Mouse (Mus musculus) erythroblast, embryonic 14.5 days (primary cell): ENCODE measurements around the gene Siglecf. TPM values are rescaled to one million over a fixed set of nuclear protein-coding genes. Genes with fewer than 3 reads are reported as not detected.

Source experiments
- H3K27me3 ChIP-seq: 2 replicates; pipeline ENCODE4 v1.6.1; 2012; ENCODE audit warnings: inconsistent platforms; ENCODE audit not compliant: control insufficient read depth
- H3K36me3 ChIP-seq: 2 replicates; pipeline ENCODE4 v1.6.1; 2012; ENCODE audit warnings: mild to moderate bottlenecking, inconsistent platforms; ENCODE audit not compliant: control insufficient read depth
- H3K4me1 ChIP-seq: 2 replicates; pipeline ENCODE4 v1.6.1; 2012; ENCODE audit warnings: inconsistent platforms; ENCODE audit not compliant: control insufficient read depth
- H3K4me3 ChIP-seq: replicated peaks from 2 replicates; pipeline ENCODE3; 2012; ENCODE audit warnings: moderate library complexity, mild to moderate bottlenecking, inconsistent platforms
- H3K9me3 ChIP-seq: 2 replicates; pipeline ENCODE4 v1.6.1; 2012; ENCODE audit warnings: low read length, inconsistent platforms, mixed read lengths; ENCODE audit not compliant: control insufficient read depth
- GATA1 ChIP-seq: IDR thresholded peaks from 2 replicates; pipeline ENCODE4 v1.6.1; 2012; ENCODE audit warnings: low read length, inconsistent platforms, mixed read lengths
- TAL1 ChIP-seq: IDR thresholded peaks from 3 replicates; pipeline ENCODE4 v1.6.1; 2012; ENCODE audit warnings: low read length, inconsistent platforms, mixed read lengths
- polyA plus RNA-seq: library from polyadenylated mRNA; stranded (reverse); fragments of >175 nt; gene quantifications from 2 replicates; pipeline ENCODE4 v1.2.3, GENCODE M21; 2012

Siglecf gene
- polyA plus RNA-seq, result 0.02 TPM in 1 of 2 replicates, not detected in the other

DNA sequence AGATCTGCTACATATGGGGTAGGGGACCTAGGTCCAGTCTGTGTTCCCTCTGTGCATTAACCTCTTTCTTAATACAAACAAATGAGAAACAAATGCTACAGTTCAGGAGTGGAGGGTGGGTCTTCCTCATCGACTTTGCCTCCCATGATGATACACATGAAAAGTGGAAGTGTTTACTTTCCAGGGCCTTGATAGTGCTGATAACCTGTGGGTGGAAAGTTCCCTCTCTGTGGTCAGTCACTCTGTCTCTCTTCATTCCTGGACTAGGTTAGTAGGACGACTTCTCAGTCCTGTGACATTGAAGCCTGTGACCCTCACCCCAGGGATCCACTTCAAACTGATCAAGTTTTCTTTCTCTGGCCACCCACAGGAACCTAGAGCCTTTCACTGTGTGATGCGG lies at the start of gene Siglecf:
Gene Siglecf, plus strand, starts transcription at position 188 of the 400 bp plus-strand sequence.
- Histone ChIP-seq H3K4me3 (no peak within 1 kb of the TSS), H3K36me3 (no peaks in the 10 kb centered on the region), H3K4me1 (peaks cover 2% of the 10 kb centered on the region), H3K9me3 (no peaks in the 10 kb centered on the region), H3K27me3 (no peaks in the 10 kb centered on the region)
- TF ChIP-seq TAL1 (no peak), GATA1 (no peak)

DNA sequence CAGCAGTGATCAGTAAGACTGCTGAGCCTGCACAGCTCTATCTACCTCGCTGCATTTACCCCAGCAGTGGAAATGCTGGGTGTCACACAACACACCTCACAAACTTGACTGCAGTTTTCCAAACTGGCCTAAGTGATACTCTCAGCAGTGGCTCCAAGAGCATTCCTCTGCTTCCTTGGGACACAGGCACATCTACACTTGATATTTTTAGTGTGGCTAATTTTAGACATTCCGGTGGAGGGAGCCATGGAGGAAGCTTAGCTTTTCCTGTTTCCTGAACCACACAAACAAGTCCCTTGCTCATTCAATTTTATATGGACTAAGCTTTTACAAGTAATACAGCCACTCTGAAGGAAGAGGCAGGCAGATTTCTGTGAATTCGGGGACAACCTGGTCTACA lies 45.9 kb upstream of the Siglecf start:
- no peak for TF ChIP-seq GATA1
- TF ChIP-seq TAL1, result no peak
- no peaks in the 10 kb centered on the region for H3K9me3 ChIP-seq
- no peaks in the 10 kb centered on the region for H3K4me1 ChIP-seq
- no peak overlapping the region for H3K4me3 ChIP-seq
- H3K36me3 ChIP-seq, result peaks cover 45% of the 10 kb centered on the region
- H3K27me3 ChIP-seq, result no peaks in the 10 kb centered on the region

DNA sequence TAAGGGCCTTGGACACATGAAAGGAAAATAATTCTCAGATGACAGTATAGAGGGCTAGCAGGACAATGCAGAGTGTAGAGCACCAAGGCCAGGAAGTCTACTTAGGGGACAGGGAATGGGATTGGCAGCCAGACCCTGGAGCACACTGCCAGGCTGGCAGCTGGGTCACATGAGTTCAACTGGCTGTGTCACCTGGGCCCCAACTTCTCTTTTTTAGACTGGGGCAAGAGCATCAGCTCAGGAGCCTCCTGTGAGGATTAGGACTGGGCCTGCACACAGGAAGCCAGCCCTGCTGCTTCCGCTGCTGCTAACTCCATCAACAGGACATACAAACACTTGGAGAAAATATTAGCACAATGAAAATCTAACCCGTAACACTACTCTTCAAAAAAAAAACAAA lies 42.1 kb upstream of the Siglecf start:
- Histone ChIP-seq H3K36me3 (peaks cover 38% of the 10 kb centered on the region), H3K9me3 (no peaks in the 10 kb centered on the region), H3K27me3 (no peaks in the 10 kb centered on the region), H3K4me3 (no peak overlapping the region), H3K4me1 (peaks cover 22% of the 10 kb centered on the region)
- TF ChIP-seq GATA1 (no peak), TAL1 (no peak)

DNA sequence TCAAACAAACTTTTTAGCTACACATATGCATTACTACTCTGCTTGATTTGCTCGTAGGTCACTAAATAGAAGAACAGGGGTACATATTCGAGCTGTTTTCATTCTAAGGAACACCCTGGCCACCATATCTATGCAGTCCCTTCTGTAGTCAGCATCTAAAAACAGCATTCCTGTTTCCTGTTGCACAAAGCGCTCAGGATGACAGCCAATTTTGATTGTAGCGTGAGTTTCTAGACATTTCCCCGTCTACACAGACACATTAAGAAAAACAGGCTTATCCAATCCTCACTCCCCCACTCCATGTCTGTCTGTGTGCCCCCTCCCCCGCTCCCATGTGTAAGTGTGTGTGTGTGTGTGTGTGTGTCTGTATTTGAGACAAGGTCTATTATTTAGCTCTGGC lies 39.5 kb upstream of the Siglecf start:
- peaks cover 22% of the 10 kb centered on the region for H3K4me1 ChIP-seq
- peaks cover 26% of the 10 kb centered on the region for H3K36me3 ChIP-seq
- H3K4me3 ChIP-seq, result peak overlapping the region; percentile 91

DNA sequence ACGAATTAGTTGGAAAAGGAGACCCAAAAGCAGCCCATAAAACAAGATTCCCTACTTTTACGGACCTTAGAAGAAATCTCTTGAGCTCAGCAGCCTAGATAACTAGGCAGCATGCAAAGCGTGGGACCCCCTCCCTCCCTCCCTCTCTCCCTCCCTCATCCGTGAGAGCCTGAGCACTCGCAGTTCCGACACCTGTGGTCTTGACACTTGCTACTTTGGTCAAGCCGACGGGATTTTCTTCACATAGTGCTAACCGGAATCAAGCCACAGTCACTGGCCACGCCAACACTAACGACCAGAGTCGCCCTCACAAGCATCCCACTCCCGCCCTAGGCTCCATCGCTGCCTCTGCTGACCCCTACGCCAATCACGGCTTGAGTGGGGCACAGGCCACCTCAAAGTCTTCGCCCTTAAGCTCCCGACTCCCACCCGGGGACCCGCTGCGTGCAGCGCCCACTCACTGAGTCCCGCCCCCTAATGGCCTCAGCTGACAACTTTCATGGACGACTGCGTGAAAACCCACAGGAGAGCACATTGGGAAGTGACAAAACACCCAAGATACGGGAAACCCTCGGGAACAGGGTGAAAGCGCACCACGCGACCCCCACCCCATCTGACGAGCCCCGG lies 38.6 kb upstream of the Siglecf start:
- no peaks in the 10 kb centered on the region for H3K9me3 ChIP-seq

More for the DNA sequence above, 39.5 kb upstream of the Siglecf start:
- no peaks in the 10 kb centered on the region for H3K27me3 ChIP-seq
- TF ChIP-seq TAL1, result no peak
- no peak for TF ChIP-seq GATA1
- H3K9me3 ChIP-seq, result no peaks in the 10 kb centered on the region

DNA sequence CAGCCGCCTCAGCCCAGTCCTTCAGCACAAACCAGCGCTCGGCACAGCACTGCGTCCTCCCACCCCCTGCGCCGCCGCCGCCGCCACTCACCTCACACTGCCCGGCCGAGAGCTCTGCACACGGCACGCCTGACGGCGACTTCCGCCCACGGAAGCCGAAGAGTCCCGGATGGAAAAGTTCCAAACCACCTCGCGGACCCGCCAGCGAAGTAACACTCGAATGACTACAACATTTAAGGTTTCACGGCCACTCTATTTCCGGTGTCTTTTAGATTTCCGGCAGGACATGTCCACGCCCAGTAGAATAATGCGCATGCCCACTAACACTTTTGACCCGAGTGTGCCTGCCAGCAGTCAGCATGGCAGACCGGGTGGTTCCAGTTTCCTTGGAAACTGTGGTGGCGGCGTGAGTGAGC lies 38.1 kb upstream of the Siglecf start, which contains the start of gene Zfp715:
Gene Zfp715, minus strand, starts transcription at position 282 of the 416 bp plus-strand sequence.
- Histone ChIP-seq H3K27me3 (no peaks in the 10 kb centered on the region), H3K9me3 (no peaks in the 10 kb centered on the region), H3K4me3 (peak within 1 kb of the TSS; percentile 91), H3K36me3 (peaks cover 16% of the 10 kb centered on the region), H3K4me1 (peaks cover 22% of the 10 kb centered on the region)
- TF ChIP-seq GATA1, result no peak
- no peak for TF ChIP-seq TAL1

More for the DNA sequence above, 38.6 kb upstream of the Siglecf start:
- Histone ChIP-seq H3K4me3 (peak overlapping the region; percentile 91), H3K4me1 (peaks cover 22% of the 10 kb centered on the region), H3K27me3 (no peaks in the 10 kb centered on the region), H3K36me3 (peaks cover 22% of the 10 kb centered on the region)
- TF ChIP-seq GATA1 (no peak), TAL1 (no peak)

DNA sequence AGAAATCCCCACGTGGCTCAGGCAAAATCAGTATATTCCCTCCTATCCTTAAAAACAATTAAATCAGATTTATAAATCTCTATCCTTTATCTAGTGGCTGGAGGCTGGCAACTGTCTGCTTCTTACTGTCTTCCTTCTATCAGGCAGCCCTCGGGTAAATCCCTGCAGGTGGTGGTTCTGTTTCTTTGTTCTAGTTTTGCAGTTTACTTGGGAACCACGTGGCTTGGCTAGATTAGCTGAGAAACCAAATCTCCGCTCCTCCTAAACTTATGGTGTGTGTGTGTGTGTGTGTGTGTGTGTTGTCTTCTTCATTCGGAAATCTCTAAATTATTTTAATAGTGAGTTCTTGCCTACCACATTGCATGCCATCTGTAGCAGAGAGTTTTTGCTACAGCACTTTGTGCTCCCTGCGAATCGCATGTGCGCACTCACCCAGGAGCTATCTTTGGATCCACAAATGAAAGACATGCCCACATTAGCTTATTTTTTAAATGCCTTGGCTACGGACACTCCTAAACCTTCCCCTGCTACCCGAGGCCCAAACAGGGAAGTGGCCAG lies 24.8 kb upstream of the Siglecf start:
- Histone ChIP-seq H3K4me1 (no peaks in the 10 kb centered on the region), H3K36me3 (no peaks in the 10 kb centered on the region)
- no peak for TF ChIP-seq TAL1
- no peak for TF ChIP-seq GATA1

DNA sequence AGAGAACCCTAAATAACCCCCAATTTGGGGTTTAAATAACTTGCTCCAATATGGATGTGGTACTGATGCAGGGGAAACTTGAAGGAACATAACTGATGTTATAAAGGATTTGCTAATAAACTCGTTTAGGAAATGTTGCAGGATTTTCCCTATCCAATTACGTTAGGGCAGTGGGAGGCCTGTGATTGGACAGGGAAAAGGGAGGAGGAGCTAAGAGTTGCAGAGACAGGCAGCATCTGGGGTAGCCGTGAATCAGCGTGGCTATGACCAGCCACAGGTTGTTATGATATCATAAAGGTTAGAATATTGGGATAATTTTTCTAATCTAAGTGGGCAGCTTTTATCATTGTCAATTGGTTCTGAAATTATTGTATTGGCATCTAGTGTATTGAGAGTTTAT lies 23.0 kb upstream of the Siglecf start:
- no peaks in the 10 kb centered on the region for H3K27me3 ChIP-seq
- H3K36me3 ChIP-seq, result no peaks in the 10 kb centered on the region
- TF ChIP-seq TAL1, result no peak
- no peaks in the 10 kb centered on the region for H3K4me1 ChIP-seq
- H3K4me3 ChIP-seq, result no peak overlapping the region
- no peaks in the 10 kb centered on the region for H3K9me3 ChIP-seq

More for the DNA sequence above, 24.8 kb upstream of the Siglecf start:
- Histone ChIP-seq H3K4me3 (no peak overlapping the region), H3K27me3 (no peaks in the 10 kb centered on the region), H3K9me3 (no peaks in the 10 kb centered on the region)

DNA sequence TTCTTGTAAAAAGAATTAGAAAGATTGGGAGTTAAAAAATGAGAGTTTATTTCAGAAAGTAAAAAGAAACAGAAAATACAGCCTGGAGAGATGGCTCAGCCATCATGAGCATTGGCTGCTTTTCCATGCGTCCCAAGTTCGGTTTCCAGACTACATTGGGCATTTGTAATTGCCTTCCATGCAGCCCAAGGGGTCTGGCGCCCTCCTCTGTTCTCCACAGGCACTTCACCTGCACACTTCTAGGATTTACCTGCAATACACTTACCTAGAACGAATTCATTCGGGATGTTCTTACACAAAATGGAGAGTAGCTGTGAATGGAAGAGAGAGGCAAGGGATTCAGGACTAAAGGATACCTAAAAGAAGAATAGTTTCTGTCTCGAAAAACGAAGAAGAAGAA lies 17.9 kb upstream of the Siglecf start:
- Histone ChIP-seq H3K4me1 (no peaks in the 10 kb centered on the region), H3K36me3 (no peaks in the 10 kb centered on the region), H3K4me3 (no peak overlapping the region), H3K27me3 (no peaks in the 10 kb centered on the region), H3K9me3 (no peaks in the 10 kb centered on the region)
- TF ChIP-seq TAL1 (no peak), GATA1 (no peak)
